Mouse (Mus musculus) cerebellum, adult 8-10 months (tissue): ENCODE results near the gene Klhdc7b.
"Not testable (repeated sequence)": the region's sequence is repeated elsewhere in the genome, so short reads cannot be mapped to it uniquely, and the experiment has no call there.

Experiments
- DNase-seq: peaks from one replicate; pipeline ENCODE4 v3.0.0; 2022

Klhdc7b gene

GRCm38 (mm10) chr15:89429352-89430221 lies 44.9 kb downstream of the Klhdc7b start, which contains the start of the genes C730034F03Rik, Gm44502 and Chkb:
TSS of gene C730034F03Rik (plus strand) at chr15:89429589.
TSS of gene Gm44502 (minus strand) at chr15:89429696.
TSS of gene Chkb (minus strand) at chr15:89429908.
- peak; percentile 90 for DNase-seq

DNA sequence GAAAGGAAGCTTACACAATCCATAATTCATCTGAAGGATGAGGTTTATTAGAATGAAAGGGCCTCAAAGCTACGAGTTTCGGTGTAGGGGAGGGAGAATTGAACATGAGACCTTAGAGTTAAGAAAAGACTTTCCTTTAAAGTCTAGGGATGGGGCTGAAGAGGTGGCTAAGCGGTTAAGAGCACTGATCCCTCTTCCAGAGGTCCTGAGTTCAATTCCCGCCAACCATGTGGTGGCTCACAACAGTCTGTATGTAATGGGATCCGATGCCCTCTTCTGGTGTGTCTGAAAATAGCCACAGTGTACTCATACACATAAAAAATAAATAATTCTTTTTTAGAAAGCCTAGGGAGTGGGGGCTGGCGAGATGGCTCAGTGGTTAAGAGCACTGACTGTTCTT lies 45.6 kb downstream of the Klhdc7b start:
- DNase-seq = peak; percentile 40

DNA sequence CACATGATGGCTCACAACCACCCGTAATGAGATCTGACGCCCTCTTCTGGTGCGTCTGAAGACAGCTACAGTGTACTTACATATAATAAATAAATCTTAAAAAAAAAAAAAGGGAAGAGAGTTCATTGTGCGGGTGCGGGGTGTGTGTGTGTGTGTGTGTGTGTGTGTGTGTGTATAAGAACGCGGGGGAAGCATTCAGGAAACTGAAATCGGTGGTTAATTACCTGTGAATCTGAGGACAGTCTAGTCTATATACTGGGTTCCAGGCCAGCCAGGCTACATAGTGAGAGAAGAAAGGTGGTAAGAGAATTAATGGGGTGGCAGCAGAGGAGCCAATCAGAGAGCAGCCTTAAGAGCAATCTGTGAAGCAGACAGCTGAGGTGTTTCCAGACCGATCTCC lies 46.1 kb downstream of the Klhdc7b start:
- not testable (repeated sequence) for DNase-seq

DNA sequence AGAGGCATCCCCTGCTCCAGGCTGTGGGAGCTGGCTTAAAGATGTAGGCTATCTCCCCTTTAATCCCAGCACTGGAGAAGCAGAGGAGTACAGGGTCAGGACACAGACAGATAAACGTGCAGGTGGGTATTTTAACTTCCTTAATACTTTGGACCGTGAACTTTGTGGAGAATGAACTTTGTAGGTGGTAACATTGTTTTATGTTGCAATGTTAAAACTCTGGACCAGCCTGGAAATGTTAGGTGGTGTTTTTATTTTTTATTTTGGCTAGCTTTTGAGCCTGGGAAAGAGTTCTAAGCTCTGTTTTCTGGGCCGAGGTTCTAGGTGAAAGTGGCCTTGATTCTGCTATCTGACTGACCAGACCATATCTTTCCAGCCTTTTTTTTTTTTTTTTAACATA lies 46.6 kb downstream of the Klhdc7b start:
- no peak for DNase-seq

- no peak for DNase-seq
These were observed 47.1 kb downstream of the Klhdc7b start for GRCm38 (mm10) chr15:89431806-89432205.

DNA sequence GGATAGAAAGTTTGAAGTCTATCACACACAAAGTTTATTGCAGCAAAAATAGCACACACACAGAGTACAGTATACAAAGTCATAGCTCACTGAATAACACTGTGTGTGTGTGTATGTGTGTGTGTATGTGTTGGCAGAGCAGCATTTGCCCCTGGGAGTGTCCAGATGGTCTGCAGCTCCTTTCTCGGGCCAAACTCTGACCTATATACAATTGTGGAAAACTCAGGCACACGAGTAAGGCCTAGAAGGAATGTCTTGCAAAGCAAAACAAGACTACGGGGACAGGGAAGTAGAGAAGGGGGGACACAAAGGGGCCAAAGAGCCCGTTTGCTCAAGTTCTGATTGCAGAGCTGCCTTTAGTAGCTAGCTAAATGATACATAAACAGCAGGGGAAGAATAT lies 48.2 kb downstream of the Klhdc7b start:
- peak; percentile 47 for DNase-seq

GRCm38 (mm10) chr15:89434136-89434535 lies 49.4 kb downstream of the Klhdc7b start:
- DNase-seq = no peak

DNA sequence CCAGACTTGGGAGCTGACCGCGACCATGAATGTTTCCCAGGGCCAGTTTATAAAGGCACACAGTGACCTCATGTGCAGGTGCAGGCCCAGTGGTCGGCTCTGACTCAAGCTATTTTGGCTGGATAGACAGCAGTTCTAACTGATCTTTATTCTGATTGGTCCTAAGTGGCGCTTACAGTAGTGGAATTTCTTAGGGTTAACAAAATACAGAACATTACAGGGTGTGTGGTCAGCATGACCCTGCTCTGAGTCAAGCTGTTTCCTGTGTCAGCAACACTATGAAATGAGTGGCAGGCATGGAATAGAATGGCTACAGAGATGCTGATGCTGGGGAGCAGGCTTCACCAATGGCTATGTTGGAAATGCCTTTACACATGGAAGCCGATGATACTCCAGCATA lies 51.2 kb downstream of the Klhdc7b start:
- DNase-seq = no peak
